Mouse (Mus musculus) stomach, embryonic 14.5 days (tissue): ENCODE results near the gene Gmds. TPM values are rescaled to one million over a fixed set of nuclear protein-coding genes. Genes with fewer than 3 reads are reported as not detected.

Experiments used
- ATAC-seq: fragments of 200-750 bp; cut with Nextera tagmentation; 2 replicates; pipeline ENCODE4 v1.8.0; 2017; ENCODE audit warnings: low read depth, moderate TSS enrichment; ENCODE audit not compliant: insufficient number of reproducible peaks, insufficient read depth, low FRiP score
- H3K27ac ChIP-seq: fragments of 300-500 bp; sonication (generic); 2 replicates; pipeline ENCODE4 v1.5.1; 2014; ENCODE audit warnings: mild to moderate bottlenecking, low read length, moderate library complexity, mixed read lengths
- H3K27me3 ChIP-seq: fragments of 300-500 bp; sonication (generic); 2 replicates; pipeline ENCODE4 v1.6.1; 2014; ENCODE audit warnings: low read length, control low read depth, mixed read lengths; ENCODE audit not compliant: control insufficient read depth, insufficient read depth
- H3K36me3 ChIP-seq: fragments of 300-500 bp; sonication (generic); 2 replicates; pipeline ENCODE4 v1.6.1; 2014; ENCODE audit warnings: mild to moderate bottlenecking, control low read depth, low read length, moderate library complexity, mixed read lengths; ENCODE audit not compliant: control insufficient read depth, insufficient read depth
- H3K4me1 ChIP-seq: fragments of 300-500 bp; sonication (generic); 2 replicates; pipeline ENCODE4 v1.6.1; 2014; ENCODE audit warnings: low read length, control low read depth, mixed read lengths; ENCODE audit not compliant: control insufficient read depth, insufficient read depth
- H3K4me2 ChIP-seq: fragments of 300-500 bp; sonication (generic); replicated peaks from 2 replicates; pipeline ENCODE4 v1.6.1; 2014; ENCODE audit warnings: low read depth, low read length, control low read depth
- H3K4me3 ChIP-seq: fragments of 300-500 bp; sonication (generic); 2 replicates; pipeline ENCODE4 v1.5.1; 2014; ENCODE audit warnings: low read depth, low read length, control low read depth
- H3K9ac ChIP-seq: fragments of 300-500 bp; sonication (generic); replicated peaks from 2 replicates; pipeline ENCODE4 v1.6.1; 2014; ENCODE audit warnings: low read depth, mild to moderate bottlenecking, control low read depth, low read length, moderate library complexity, mixed read lengths
- H3K9me3 ChIP-seq: fragments of 300-500 bp; sonication (generic); 2 replicates; pipeline ENCODE4 v1.6.1; 2016; ENCODE audit warnings: low read depth, low read length, control low read depth; ENCODE audit not compliant: control insufficient read depth
- WGBS: fragments of 180-500 bp; shearing (Covaris S2); extraction: QIAGEN DNeasy Blood & Tissue Kit; methylation state at CpG from one replicate; pipeline ENCODE4 v1.1.7; 2014; 5-methylcytosine and 5-hydroxymethylcytosine counted together
- polyA plus RNA-seq: library from polyadenylated mRNA; unstranded; fragments of >200 nt; fragmentation: Nextera tagmentation; extraction: Ambion mirVana; gene quantifications from 2 replicates; pipeline ENCODE4 v1.2.1, GENCODE M21; 2014

The Gmds gene
- polyA plus RNA-seq, 1 experiment from 2014 or later = 47.8 TPM

DNA sequence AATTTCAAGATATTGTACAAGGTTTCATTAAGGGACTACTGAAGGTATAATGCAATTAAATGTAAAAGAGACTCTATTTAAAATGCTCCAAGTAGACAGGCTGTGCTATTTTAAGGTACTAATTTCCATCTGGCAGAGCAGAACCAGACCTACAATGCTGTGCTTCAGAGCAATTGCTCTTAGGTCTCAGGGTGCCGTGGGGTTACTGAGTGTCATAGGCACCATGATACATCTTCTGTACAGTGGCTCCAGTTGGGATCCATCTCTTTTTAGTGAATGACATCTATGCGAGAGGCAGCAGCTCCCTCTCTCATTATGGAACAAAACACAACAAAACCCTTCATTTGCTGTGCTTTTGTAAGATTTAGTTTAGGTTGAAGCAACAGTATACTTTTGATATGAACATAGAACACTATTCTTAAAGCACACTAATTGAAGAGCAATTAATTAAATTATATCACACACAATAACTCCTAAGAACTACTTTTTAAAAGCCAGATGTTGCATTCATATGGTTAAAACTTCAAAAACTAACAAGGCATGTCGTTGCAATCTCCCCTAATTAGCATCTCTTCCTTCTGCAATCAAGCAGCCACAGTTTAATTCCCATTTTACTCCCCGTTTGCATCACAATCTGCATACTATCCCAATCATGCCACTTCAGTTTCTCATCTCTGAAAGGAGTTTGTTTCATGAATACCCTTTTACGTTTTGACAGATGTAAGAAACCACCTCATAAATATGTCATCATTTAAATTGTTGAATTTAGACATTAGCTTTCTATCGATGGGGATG, 317.9 kb downstream of the Gmds start:
- Histone ChIP-seq H3K9ac (no peak overlapping the region), H3K9me3 (no peaks in the 10 kb centered on the region), H3K4me3 (no peak overlapping the region), H3K4me1 (no peaks in the 10 kb centered on the region; the same call in 1 of the 2 replicates), H3K27me3 (no peaks in the 10 kb centered on the region), H3K4me2 (no peak overlapping the region), H3K27ac (no peak overlapping the region), H3K36me3 (no peaks in the 10 kb centered on the region)
- WGBS = 62% methylated on average over 6 of the region's 6 CpGs
- no peak for ATAC-seq

GRCm38 (mm10) chr13:32019256-32019620, 319.3 kb downstream of the Gmds start:
- Histone ChIP-seq H3K9ac (no peak overlapping the region), H3K9me3 (no peaks in the 10 kb centered on the region), H3K4me3 (no peak overlapping the region), H3K36me3 (no peaks in the 10 kb centered on the region), H3K4me1 (no peaks in the 10 kb centered on the region; the same call in 1 of the 2 replicates), H3K4me2 (no peak overlapping the region), H3K27ac (no peak overlapping the region), H3K27me3 (no peaks in the 10 kb centered on the region)
- no peak for ATAC-seq

DNA sequence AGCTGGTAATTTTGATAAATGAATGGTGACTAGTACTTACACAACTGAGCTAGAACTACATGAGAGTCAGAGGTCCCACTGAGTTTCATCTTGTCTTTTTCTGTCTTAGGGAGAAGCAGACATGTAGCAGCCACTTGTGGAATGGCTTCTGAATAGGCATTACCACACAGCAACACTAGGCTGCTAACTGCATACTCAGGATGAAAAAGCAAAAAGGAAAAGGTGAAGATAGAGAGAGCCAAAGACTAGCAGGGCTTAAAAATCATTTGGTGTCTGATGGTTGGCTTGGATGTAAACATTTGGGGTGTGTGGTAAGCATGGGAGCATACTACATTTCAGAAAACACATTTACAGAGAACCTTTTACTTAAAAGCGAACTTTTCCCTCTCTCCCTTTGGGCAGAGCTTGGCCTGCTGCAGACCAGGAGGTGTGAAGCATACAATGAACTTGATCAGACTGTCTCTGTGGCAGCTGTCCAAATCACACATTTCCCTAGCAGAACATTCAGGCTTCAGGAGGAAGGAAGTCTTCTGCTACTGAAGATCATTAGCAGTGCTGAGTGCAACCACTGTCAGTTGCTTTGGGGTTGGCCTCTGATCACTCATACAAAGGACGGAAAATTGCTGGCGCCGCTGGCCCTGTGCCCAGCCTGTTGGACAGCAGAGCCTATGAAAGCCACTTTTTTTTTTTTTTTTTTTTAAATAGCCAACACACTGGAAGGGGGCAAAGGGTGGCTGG, 319.9 kb downstream of the Gmds start:
- Histone ChIP-seq H3K9ac (no peak overlapping the region), H3K27ac (no peak overlapping the region; the same call in 1 of the 2 replicates), H3K9me3 (no peaks in the 10 kb centered on the region), H3K4me1 (no peaks in the 10 kb centered on the region; the same call in 1 of the 2 replicates), H3K36me3 (no peaks in the 10 kb centered on the region), H3K4me2 (no peak overlapping the region), H3K4me3 (no peak overlapping the region), H3K27me3 (no peaks in the 10 kb centered on the region)
- peak; percentile 28; the same call in 1 of the 2 replicates for ATAC-seq
- 51% methylated on average over 4 of the region's 4 CpGs for WGBS

- 18% methylated on average over 4 of the region's 4 CpGs for WGBS
- Histone ChIP-seq H3K4me2 (no peak overlapping the region), H3K4me1 (0 out of 2 replicates have a peak, but pooled peaks cover 5% of the 10 kb centered on the region), H3K9me3 (no peaks in the 10 kb centered on the region), H3K27me3 (no peaks in the 10 kb centered on the region), H3K9ac (no peak overlapping the region), H3K36me3 (no peaks in the 10 kb centered on the region), H3K27ac (no peak overlapping the region), H3K4me3 (no peak overlapping the region)
- no peak for ATAC-seq
Measured at GRCm38 (mm10) chr13:32008802-32009201, 329.7 kb downstream of the Gmds start.

DNA sequence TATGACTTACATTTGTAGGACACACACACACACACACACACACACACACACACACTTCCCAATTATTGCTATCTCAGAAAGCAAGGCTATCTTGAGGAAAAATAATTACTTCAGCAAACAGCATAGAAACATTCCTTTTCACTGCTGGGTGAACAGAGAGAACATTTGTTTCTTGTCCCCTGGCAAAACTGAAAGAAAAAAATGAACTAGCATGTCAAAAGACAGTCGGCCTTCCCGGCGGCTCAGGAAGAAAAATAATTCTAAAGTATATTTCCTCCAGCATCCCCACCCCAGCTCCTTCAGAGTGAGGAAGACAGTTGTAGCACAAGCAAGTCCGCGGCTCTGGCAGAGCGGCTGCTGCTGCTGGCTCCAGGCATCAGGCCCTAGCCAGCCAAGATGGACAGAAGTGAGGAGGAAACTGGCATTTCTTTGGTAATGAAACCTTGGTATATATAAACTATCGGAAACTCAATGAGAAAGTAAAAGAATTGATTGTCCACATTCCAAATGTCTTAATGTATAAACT, 330.4 kb downstream of the Gmds start:
- Histone ChIP-seq H3K9me3 (no peaks in the 10 kb centered on the region), H3K27me3 (no peaks in the 10 kb centered on the region), H3K27ac (no peak overlapping the region), H3K4me2 (no peak overlapping the region; the same call in 1 of the 2 replicates), H3K4me1 (0 out of 2 replicates have a peak, but pooled peaks cover 5% of the 10 kb centered on the region), H3K9ac (no peak overlapping the region), H3K4me3 (no peak overlapping the region), H3K36me3 (no peaks in the 10 kb centered on the region)
- no peak for ATAC-seq
- WGBS = 22% methylated on average over 7 of the region's 7 CpGs

GRCm38 (mm10) chr13:31993391-31993790, 345.1 kb downstream of the Gmds start:
- ATAC-seq = no peak
- Histone ChIP-seq H3K4me1 (peaks cover 3% of the 10 kb centered on the region; the same call in 1 of the 2 replicates), H3K4me2 (no peak overlapping the region), H3K36me3 (no peaks in the 10 kb centered on the region), H3K9me3 (peaks cover 8% of the 10 kb centered on the region; the same call in 1 of the 2 replicates), H3K27me3 (no peaks in the 10 kb centered on the region), H3K27ac (no peak overlapping the region), H3K4me3 (no peak overlapping the region), H3K9ac (no peak overlapping the region)
- 61% methylated on average over 4 of the region's 4 CpGs for WGBS

- Histone ChIP-seq H3K4me1 (peaks cover 3% of the 10 kb centered on the region; the same call in 1 of the 2 replicates), H3K36me3 (no peaks in the 10 kb centered on the region), H3K9ac (no peak overlapping the region), H3K4me3 (no peak overlapping the region), H3K27me3 (no peaks in the 10 kb centered on the region), H3K4me2 (peak overlapping the region; percentile 21; the same call in 1 of the 2 replicates), H3K27ac (no peak overlapping the region), H3K9me3 (peaks cover 8% of the 10 kb centered on the region; the same call in 1 of the 2 replicates)
- 18% methylated on average over 12 of the region's 12 CpGs for WGBS
- ATAC-seq = peak; percentile 75
Measured at GRCm38 (mm10) chr13:31992409-31993201, 345.9 kb downstream of the Gmds start.

DNA sequence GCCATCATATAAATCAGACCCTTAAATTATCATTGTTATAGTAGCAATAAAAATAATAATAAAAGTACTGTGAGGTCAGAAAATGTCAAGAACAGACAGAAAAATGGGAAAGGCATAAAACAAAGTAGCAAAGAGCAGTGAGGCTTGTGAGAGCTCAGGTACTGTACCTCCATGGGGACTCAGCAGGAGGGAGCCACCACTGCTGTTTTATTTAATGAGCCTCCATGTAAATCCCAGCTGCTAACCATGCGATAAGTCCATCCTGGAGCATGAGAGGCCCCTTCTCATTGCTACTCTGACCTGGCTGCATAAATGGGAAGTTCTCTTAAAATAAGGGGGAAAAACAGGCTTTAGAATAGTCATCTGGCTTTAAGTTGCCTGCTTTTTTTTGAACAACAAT, 357.3 kb downstream of the Gmds start:
- H3K36me3 ChIP-seq = no peaks in the 10 kb centered on the region
- no peak overlapping the region for H3K4me3 ChIP-seq
- 82% methylated on average over 1 of the region's 1 CpGs for whole genome bisulfite sequencing
- no peak overlapping the region for H3K27ac ChIP-seq
- H3K9me3 ChIP-seq = no peaks in the 10 kb centered on the region
- ATAC-seq = no peak
- no peak overlapping the region for H3K4me2 ChIP-seq
- no peak overlapping the region for H3K9ac ChIP-seq
- no peaks in the 10 kb centered on the region for H3K27me3 ChIP-seq
- H3K4me1 ChIP-seq = no peaks in the 10 kb centered on the region
